Mouse (Mus musculus): ENCODE measurements around the gene Lyrm2. TPM values are rescaled to one million over a fixed set of nuclear protein-coding genes. Genes with fewer than 3 reads are reported as not detected.

Gene Lyrm2
- total RNA-seq, 1 experiment from 2014 or later: 87.1 TPM

GRCm38 (mm10) chr4:32838401-32838800 is 38.3 kb downstream of the Lyrm2 start:
- ATAC-seq (ENCODE audit: extremely low read depth, insufficient number of reproducible peaks, low FRiP score, poor library complexity, severe bottlenecking): no peak

Other genes starting within 250 kb of the Lyrm2 start
- not detected in 2 replicates for gene Gja10, start 197.5 kb upstream of the Lyrm2 start, total RNA-seq (2017)
- gene Casp8ap2, start 184.8 kb upstream of the Lyrm2 start, total RNA-seq (2017): 34.5 and 36.0 TPM in 2 replicates
- 54.0 and 64.7 TPM in 2 replicates for gene Mdn1, start 143.1 kb upstream of the Lyrm2 start, total RNA-seq (2017)
- not detected in 2 replicates for gene Ankrd6, start 150.6 kb downstream of the Lyrm2 start, total RNA-seq (2017)
- 1.6 and 1.7 TPM in 2 replicates for gene Rragd, start 182.8 kb downstream of the Lyrm2 start, total RNA-seq (2017)
- gene Ube2j1, start 231.2 kb downstream of the Lyrm2 start, total RNA-seq (2017): 48.2 and 55.1 TPM in 2 replicates

Data from neutrophil, adult 5-6 weeks (primary cell).